Mouse (Mus musculus) heart, postnatal 10 days (tissue): ENCODE measurements at regions not wholly inside any gene's neighbourhood (a gene's known extent, or its start where the extent isn't known, plus 50 kb on each side); places are given as distances from the start of the nearest gene placed in this dataset.
"Not testable (repeated sequence)": the region's sequence is repeated elsewhere in the genome, so short reads cannot be mapped to it uniquely, and the experiment has no call there.

Source experiments
- DNase-seq, 2 experiments: peaks; one replicate each; pipeline ENCODE4 v3.0.0; 2021
- intact Hi-C: fragments of 180-260 bp; cut with DNase I; formaldehyde crosslinking; loops from one replicate; pipeline ENCODE4 v1.15.1; 2025

DNA sequence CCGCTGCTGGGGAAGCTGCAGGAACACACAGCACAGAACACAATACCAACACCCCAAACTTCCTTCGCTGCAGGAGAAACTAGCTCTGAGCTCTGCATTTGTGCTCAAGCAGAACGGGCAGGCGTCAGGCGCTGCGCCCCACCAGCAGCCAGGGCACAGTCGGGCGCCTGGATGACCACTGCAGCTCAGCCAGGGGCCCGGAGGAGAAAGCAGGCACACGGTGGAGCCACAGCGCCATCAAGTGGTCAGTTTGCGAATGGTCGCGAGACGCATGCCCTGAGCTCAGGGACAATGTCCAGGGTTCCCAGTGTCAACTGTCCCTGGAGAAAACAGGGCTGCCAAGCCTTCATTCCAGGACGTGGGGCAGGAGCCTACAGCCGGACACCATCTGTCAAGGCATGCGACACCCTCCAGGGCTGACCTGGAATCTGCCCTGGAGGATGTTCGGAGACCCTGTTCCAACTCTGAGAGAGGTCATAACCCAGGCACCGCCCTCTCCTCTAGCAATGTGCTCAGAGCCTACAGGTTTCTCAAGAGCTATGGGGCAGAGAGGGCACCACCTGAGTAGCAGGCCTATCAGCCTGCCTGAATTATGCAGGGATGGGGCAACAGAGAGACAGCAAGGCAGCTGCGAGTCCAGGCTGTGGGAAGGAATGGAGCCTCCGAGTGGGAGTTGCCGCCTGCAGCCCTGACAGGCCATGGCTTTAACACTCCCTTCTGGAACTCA, 383.2 kb downstream of the Sox9 start:
- intact Hi-C loops: loop anchor here (1.0 to 10.0 kb wide), 5 partner anchors 382 to 1628 kb away; partner anchors contain the start of gene Sox9
- DNase-seq: peak; percentile 89 to 93

DNA sequence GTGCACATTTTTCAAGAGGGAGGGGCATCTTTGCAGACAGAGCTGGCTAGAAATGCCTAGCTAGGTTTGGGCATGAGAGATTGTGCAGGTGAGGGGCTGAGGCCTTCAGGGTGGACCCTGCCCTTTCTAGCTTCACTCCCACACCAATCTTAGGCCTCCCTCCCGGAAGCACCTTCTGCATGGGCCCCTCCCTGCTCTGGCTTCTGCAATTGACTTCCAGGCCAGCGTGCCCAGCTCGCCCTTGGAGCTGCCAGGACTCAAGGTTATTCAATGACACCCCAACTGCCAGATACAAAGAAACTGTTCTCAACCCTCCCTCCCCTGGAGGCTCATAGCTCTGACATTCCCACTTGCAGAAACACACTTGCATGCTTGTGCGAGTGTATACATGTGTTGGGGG, 384.5 kb downstream of the Sox9 start:
- DNase-seq: peak; percentile 44 to 47
- intact Hi-C loops: loop anchor here (5.0 to 10.0 kb wide), 2 partner anchors 1062 to 1514 kb away; no protein-coding TSS in a partner anchor

DNA sequence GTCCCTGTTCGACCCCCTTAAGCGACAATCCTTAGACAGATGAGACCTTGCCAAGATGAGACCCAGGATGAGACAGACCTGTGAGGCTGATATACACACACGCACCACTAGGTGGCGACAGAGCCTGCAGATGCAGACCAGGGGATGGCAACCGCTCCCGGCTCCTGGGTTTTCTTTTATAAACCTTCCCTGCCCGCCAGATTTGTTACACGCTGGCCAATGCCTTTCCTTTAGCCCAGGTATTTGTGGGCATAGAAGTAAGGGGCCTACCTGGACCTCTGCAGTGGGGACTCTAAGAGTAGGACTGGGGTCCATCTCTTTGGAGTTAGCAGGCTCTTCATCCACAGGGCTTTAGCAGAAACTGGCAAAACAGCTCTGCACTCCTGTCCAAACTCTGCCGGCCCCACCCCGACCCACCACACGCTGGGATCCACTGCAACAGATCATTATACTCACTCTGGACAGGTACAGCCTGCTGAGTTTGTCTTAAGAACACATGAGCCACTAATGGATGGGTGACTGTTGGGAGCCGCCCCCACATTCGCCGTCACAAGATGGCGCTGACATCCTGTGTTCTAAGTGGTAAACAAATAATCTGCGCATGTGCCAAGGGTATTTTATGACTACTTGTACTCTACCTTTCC, 390.6 kb downstream of the Sox9 start:
- DNase-seq: peak; percentile 71 to 80
- intact Hi-C loops: loop anchor here (10.0 kb wide), 2 partner anchors 242 to 642 kb away; no protein-coding TSS in a partner anchor

DNA sequence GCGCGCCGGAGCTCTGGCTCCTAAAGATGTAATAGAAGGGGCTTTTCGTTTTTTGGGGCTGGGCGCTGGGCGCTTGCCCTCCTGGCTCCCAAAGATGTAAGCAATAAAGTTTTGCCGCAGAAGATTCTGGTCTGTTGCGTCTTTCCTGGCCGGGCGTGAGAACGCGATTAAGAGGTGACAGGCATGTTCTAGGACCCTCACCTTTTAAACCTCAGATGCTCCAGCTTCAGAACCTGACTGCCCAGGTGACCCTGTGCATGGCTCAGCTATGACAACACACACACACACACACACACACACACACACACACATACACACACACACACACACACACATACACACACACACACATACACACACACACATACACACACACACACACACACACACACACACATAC, 391.3 kb downstream of the Sox9 start:
- intact Hi-C loops: loop anchor here (10.0 kb wide), 2 partner anchors 241 to 641 kb away; no protein-coding TSS in a partner anchor
- DNase-seq: not testable (repeated sequence)

DNA sequence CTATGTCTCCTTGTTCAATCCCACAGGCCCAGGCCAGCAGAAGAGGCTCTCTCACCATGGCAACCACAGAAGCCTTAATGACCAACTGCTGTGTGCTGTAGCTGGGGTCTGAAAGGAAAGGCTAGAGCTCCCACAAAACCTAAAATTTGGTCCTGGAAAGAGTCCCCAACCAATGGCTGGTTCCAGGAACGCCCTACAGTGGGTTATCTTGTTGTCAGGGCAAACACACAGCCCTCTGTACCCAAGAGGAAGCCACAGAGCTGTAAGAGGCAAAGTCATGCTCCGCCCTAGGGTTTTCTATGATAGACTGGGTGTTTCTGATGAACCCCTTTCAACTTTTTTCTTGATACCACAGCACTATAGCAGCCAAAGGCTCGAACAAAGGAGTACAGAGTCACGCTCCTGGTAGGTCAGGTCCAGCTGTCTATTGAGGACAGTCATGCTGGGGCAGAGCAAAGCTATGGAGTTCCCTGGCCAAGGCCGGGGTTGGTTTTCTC, 392.0 kb downstream of the Sox9 start:
- intact Hi-C loops: loop anchor here (10.0 kb wide), 2 partner anchors 241 to 641 kb away; no protein-coding TSS in a partner anchor

DNA sequence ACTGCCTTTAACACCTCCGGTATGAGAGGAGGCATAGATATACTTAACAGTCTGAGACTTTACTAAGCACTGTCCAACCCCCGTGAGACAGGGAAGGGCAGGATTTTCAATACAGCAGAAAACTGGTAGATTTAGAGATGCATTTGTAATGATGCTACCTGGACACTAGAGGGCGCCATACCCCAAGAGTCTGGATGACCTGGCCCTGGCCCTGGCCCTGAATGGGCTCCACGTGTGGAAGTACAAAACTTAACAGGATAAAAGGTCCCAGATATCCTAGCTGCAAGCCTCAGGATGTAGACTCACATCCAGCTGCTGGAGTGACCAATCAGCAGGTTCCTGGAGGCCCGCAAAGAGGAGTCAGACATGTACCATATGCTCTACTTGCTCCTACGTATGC, 393.3 kb downstream of the Sox9 start:
- peak in 1 of 2 experiments; percentile 46 for DNase-seq
- intact Hi-C loops: loop anchor here (1.0 to 10.0 kb wide), 4 partner anchors 239 to 639 kb away; partner anchors contain the start of gene Sstr2

More for the DNA sequence above, 392.0 kb downstream of the Sox9 start:
- no peak for DNase-seq

DNA sequence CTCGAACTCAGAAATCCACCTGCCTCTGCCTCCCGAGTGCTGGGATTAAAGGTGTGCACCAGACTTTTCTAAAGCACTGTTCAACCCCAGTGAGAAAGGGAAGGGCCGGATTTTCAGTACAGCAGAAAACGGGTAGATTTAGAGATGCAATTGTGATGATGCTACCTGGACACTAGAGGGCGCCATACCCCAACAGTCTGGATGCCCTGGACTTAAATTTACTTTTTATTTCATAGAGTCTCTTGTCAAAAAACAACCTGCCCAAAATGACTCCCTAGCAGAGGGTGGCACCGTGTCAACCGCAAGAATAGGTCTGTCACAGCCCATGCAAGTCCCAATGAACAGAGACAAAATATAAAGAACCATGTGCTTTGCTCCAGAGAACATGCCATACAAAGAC, 394.2 kb downstream of the Sox9 start:
- peak; percentile 42 to 59 for DNase-seq

DNA sequence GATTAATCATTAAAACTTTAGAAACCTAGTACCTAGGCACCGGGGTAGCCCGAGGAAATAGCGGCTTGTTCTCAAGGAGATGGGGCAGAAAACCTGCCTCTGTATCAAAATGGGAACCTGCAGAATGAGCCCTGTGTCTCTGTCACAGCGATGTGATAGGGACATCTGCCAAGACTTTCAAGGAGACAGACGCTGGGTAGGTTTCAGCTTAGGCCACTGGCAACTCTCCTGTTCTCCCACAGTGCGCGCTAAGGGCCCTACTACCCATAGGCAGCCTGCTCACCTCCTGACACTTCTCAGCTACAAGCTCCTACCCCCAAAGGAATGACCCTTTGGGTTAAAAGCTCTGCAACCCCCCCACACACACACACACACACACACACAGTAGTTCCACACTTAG, 396.4 kb downstream of the Sox9 start:
- intact Hi-C loops: loop anchor here (5.0 to 10.0 kb wide), 3 partner anchors 236 to 636 kb away; partner anchors contain the start of gene Sstr2

More for the DNA sequence above, 394.2 kb downstream of the Sox9 start:
- intact Hi-C loops: loop anchor here (2.0 to 10.0 kb wide), 4 partner anchors 121 to 639 kb away; partner anchors contain the start of gene Sstr2

DNA sequence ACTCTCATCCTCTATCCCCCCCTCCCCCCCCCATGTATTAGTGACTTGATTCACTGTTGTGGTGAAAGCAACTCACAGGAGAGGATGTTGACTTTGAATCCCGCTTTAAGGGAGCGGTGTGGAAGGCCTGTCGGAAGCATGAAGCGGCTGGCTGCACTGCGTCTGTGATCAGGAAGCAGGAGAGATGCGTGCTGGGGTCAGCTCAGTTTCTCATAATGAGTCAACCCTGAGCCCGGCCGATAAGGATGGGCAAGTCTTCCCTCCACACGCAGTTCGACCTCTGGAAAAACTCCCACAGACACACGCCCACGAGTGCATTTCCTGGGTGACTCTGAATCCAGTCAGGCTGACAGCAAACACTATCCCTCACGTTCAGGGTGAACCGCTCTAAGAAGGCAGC, 398.0 kb downstream of the Sox9 start:
- intact Hi-C loops: no loop called here
- peak in 1 of 2 experiments; percentile 26 for DNase-seq

More for the DNA sequence above, 396.4 kb downstream of the Sox9 start:
- DNase-seq: no peak

DNA sequence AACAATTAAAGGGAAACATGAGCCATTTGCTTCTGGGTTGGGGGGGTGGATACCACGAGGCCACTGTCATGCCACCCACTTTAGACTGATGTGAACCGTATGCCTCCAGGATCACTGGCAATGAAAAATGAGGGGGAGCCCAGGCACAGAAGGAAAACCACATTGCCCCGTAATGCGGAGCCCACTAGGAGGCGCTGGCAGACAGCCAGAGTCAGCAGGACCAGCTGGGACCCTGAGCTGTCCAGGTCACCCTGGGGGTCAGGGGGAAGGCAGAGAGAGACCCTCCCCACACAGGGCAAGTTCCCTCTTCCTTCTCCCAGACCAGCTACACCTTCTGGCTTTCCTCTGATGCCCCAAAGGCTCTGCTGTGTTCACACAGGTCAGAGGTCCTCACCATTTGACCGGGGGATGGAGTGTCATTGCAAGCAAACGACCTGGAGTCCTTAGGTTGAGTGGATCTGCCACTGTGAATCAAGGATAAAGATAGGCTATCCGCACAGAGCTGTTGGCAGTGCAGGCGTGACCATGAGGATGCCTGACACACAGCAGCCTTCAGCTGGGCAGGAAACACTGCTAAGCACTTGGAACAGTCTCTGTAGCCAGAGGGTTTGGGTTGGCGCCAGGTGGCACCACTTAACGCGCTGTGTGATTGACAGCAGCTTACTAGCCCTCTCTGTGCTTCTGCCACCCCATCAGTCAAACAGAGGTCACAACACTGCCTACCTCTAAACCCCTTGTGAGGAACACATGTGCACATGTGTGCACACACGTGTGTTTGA, 400.2 kb downstream of the Sox9 start:
- intact Hi-C loops: no loop called here

DNA sequence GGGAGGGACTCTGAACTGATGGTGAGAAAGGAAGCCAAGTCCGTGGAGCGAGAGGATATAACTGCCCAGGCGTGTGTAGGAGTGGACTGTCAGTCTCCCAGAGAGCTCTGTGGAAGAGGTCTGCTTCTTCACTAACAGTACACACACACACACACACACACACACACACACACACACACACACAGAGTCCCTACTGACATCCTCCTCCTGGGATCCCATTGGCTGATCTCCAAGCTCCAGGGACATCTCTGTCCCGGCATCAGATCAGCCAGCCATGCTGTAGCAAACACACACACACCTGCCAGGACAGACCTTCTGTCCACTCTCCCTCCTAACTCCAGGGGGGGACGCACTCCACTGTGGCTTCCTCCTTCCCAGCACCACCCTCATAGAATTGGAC, 401.5 kb downstream of the Sox9 start:
- DNase-seq: no peak
- intact Hi-C loops: no loop called here

More for the DNA sequence above, 400.2 kb downstream of the Sox9 start:
- DNase-seq: no peak

DNA sequence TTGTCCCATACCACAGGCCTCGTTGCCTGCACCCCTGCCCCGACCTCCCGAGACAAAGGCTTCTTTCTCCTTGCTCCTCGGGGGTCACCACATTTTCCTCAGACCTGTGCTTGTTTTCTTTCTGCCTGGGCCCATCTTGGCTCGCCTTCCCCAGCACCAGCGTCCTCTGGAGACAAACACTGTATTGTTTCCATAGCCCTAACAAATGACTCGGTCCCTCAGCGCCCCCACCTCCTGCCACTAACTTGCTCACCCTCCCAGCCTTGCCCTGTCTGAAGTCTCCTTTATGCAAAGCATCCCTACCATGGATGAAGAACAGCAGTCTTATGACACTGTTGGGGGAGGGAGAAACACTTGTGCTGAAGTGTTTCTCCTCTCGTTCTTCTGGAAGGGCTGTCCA, 402.1 kb downstream of the Sox9 start:
- intact Hi-C loops: no loop called here
- DNase-seq: no peak

DNA sequence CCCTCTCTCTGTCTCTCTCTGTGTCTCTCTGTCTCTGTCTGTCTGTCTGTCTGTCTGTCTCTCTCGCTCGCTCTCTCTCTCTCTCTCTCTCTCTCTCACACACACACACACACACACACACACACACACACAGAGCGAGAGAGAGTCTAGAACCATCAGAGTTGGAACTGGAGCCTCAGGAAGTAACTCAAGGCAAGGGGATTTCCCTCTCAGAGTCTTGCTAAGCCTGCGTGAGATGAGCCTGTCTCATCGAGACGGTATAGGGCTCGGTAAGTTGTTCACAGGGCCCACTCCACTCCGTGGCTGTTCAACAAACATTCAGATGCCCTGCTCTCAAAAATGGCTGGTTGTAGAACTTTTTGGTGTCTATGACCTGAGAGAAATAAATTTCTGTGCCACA, 405.4 kb downstream of the Sox9 start:
- DNase-seq: no peak
- intact Hi-C loops: no loop called here

DNA sequence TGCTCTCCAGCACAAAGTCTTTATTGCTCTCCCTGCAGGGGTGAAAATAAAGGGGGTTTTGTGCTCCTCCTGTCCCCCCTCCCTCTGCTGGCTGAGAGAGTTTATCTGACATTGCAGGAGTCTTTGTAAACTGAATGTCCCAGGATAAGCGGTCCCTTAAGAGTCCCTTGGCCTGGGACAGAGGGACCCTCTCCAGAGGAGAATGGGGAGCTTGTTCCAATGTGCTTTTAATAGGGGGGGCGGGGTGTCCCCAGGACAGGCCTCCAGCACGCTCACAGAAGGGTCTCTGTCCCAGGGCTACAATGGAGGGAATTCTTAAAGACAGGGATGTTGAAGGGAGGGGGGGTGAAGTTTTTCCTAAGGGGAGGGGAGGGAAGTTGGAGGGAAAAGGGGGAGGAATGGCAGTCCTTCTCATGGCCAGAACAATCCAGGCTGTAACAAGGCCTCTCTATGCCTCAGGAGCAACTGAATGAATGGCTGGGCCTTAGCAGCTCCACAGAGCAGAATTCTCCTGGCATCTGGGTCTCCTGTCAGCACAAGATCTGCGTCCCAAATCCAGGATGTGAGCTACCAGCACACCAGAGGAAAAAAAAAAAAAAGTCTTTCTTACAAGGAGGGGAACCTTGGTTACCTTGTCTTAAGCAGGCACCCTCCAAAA, 406.4 kb downstream of the Sox9 start:
- DNase-seq: no peak
- intact Hi-C loops: no loop called here

DNA sequence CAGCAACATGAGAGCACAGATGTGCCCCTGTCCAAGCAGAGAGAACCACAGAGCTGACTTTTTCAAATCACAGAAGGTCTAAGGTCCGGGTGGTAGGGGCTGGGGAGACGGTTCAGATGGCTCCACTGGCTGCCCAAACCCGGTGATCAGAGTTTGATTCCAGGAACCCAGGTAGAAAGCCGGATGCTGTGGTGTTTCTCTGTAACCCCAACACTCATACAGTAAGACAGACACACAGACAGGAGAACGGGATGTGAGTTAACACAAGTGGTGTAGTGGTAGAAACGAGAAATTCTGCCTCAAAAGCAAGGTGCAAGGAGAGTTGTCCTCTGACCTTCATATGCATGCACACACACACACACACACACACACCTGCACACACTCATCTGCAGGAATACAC, 408.0 kb downstream of the Sox9 start:
- DNase-seq: no peak
- intact Hi-C loops: no loop called here

DNA sequence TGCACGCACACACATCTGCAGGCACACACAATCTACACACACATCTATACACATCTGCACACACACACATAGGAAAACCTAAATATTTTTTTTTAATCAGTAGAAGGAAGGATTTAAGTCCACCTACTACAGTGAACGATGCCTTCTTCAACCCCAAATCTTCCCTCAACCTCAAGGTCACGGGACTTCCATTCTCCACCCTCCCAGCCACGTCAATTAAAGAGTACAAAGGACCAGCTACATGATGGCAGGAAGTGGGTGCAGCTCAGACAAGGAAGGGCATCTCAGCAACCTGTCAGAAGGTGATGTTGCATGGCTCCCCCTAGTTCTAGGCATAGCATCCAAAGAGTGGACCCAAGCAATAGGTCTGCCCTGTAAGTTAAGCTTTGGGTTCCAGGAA, 408.5 kb downstream of the Sox9 start:
- intact Hi-C loops: no loop called here
- no peak for DNase-seq

DNA sequence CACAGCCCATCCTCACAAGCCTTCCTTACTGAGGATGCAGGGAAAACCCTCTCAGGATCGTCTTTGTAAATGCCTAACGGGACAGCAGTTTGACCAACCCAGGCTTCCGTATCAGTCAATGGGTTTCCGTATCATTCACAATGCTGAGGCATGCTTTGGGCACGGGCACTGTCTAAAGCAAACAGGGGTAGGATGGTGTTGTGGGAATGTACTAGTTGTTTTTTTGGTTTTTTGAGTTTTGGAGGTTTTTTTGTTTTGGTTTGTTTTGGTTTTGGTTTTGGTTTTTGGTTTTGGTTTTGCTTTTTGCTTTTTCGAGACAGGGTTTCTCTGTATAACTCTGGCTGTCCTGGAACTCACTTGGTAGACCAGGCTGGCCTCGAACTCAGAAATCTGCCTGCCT, 409.0 kb downstream of the Sox9 start:
- DNase-seq: no peak
- intact Hi-C loops: no loop called here

DNA sequence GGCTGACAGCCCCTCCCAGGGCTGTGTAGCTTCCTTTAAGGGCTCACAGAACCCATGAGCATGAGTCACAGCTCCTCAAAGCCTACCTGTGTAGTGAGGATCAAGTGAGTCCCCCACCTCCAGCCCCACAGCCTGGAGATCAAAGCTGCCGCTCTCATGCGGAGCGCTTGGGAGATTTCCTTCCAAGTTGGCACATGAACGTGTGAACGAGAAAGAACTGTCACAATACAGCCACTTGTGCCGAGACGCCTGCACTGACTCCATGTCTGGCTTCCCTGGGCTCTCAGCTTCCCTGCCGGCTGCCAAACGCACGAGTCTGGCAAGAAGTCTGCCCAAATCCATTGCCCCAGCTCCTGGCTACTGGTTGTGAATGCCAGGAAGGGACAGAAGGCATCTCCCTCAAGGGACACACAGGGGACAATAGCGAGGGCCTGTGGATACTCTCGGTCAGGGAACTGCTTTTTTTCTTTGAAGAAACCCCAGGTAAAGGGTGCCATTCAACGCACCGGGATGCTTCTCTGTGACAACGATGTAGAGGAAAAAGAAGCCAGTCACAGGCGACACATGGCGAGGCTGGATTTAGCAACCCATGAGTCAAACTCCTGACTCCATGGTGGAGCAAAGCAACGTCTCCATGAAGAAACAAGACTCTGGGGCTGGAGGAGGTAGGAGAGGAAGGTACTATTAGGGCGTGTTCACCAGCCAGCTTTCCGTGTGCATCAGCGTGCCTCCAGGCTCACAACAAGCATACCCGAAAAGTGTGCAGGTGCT, 410.2 kb downstream of the Sox9 start:
- intact Hi-C loops: no loop called here
- peak in 1 of 2 experiments; percentile 23 for DNase-seq

DNA sequence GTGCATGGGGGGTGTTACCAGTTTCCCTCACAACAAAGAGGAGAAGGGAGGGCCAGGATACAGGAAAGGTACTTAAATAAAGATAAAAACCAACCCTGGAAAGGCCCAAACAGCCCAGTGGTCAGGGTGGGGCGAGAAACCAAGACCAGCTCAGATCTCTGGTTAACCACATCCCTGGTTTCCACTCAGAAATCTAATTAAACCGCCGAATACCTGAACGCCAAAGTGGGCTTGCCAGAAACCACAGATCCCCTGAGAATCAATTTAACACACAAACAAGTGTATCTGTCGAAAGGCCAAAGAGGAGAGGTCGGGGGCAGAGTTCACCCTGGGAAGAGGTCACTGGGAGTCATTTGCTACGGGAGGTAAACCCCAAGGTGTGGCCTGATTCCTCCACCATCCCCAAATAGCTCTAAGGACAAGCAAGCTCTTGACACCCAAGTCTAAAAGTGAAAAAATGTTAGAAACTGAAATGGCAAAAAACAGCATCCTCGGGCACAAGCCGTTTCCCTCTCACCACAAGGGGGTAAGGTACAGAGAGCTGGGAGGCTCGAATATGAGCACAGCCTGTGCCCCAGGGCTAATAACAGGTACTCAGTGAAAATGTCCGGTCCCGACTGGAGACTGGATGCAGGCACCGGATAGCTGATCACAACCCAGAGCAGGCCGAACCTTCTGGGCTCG, 412.3 kb downstream of the Sox9 start:
- intact Hi-C loops: no loop called here
- no peak for DNase-seq
